Mouse (Mus musculus): ENCODE measurements at regions not wholly inside any gene's neighbourhood (a gene's known extent, or its start where the extent isn't known, plus 50 kb on each side); places are given as distances from the start of the nearest gene placed in this dataset.
"Not testable (repeated sequence)": the region's sequence is repeated elsewhere in the genome, so short reads cannot be mapped to it uniquely, and the experiment has no call there.

DNA sequence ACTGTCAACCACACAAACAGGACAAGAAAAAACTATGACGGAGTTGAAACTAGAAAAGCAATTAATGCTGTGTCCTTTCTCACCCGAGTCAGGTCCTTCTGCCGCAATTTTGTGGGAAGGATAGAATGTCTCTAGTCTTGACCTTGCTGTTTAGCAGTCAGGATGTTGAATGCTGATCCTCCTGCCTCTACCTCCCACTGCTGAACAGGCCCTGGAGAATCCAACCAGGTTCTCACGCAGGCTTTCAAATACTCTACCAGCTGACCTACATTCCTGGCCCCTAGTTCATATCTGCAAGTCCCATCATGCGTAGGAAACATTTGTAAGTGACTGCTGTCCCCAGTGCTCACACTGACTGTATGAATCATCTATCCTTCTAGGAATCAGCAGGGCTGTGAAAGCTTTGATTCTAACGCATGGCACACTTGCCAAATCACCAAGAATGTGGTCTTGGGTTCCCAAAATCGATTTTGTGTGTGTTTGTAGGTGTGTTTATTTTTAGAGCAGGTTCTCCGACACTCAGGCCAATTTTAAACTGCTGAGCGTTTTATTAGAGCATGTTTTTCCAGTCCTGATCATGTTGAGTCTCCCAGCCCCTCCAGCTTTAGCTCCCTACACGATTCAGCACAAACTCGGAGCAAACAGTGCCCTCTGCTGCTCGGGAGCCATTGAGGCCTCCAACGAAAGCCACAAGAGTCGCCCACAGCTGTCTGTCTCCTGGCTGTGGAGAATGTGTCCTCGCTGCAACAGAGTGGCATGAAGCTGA lies 545.4 kb downstream of the Zfp704 start:
- peak; percentile 39 for DNase-seq

DNA sequence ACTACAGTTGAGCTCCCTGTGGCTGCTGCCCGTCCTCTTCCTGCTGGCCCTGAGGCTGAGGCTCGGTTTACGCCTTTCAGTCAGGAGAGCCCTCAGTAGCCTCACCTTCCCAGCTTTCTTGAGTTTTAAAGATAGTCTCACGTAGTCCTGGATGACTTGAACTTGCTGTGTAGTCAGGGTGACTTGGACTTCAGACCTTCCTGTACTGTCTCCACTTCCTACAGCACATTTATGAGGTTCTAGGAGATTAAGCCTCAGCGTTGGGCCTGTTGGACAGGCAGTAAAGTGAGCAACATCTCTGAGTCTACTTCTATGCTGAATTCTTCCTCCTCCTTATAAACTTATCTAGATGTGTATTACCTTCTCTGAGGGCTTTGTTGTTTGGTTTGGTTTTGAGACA lies 546.2 kb downstream of the Zfp704 start:
- no peak for DNase-seq

DNA sequence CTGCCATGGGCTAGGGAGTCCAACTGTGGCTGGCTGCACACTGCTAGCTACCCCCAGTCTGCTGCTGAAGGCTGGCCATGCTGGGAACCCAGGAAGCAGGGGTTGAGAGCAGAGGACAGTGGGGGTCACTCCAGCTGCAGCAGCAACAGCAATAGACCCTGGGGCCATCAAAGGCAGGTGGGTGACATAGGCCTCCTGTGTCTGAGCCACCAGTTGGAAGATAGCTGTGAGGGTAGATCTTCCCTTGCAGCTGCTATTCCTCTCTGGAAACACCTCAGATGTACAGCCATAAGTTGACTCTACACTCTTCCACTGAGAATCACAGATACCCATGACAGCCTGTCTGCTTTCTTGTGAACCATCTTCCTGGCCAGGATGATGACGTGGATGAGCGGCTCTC lies 548.5 kb downstream of the Zfp704 start:
- no peak for DNase-seq

DNA sequence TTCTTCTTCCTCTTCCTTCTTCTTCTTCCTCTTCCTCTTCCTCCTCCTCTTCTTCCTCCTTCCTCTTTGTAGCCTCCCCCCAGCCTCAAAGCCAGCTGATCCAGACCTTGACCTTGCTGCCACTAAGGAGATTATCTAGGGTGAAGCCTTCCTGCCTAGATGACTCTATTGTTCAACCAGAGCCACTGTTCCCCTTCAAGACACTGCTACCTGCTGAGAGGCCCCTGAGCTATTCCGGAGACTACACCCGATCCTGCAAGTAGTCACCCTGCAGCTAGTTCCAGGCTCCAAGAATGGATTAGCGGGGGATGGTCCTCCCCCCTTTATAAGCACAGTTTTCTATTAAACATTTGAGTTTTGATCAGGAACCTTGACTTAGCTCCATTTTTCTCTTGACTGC lies 552.2 kb downstream of the Zfp704 start:
- not testable (repeated sequence) for DNase-seq

DNA sequence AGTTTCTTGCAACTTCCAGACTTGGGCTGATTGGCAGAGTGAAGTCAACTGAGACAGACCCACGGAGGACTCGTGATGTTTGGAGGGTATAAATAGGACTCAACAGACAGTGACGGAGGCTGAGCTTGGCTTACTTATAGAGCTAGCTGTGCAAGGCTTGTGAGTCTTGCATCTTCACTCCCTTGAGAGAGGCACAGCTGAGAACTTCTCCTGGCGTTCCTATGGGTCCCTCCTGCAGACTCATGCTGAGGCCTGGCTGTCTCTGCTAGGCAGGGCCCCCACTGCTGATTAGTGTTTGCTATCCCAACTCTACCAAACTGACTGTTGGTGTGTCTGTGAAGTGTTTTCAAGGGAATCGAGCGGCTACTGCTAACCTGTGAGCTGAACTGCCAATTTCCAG lies 553.0 kb downstream of the Zfp704 start:
- no peak for DNase-seq

DNA sequence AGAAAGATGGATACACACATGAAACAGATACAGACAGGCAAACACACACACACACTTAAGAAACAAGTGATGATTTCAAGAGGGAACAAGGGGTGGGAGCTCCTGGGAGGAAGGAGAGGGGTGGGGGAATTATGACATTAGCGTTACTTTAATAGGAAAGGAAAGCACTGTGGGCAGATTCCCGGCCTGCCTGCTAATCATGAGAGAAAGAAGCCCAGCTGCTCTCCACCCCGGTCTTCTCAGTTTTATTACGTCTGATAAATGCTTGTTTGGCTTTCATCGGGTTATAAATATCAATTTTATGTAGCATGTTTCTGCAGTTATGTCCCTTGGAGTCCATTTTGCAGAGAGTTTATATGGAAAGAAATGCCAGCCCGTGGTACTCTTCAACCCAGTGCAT lies 554.1 kb downstream of the Zfp704 start:
- DNase-seq: no peak

All from right cerebral cortex, postnatal 4 days (tissue).